Mouse (Mus musculus): Measurements from ENCODE around the gene Scfd1.

- no peak for TF ChIP-seq CTCF (IDR thresholded peaks at IDR 0.05)
- TF ChIP-seq EP300 (IDR thresholded peaks at IDR 0.05; ENCODE audit: insufficient read depth, low read depth, low read length): no peak
Measured at GRCm38 (mm10) chr12:51362898-51363297, 14.4 kb upstream of the Scfd1 start.

Data from heart, adult 2 months (tissue).